Mouse (Mus musculus) lung, adult 2 months (tissue): ENCODE measurements around the gene Tfap2b.

Source experiments
- CTCF ChIP-seq: fragments of 200-500 bp; IDR thresholded peaks from 2 replicates; pipeline ENCODE4 v1.5.1; 2011; ENCODE audit warnings: mild to moderate bottlenecking, low read length, control low read depth; ENCODE audit not compliant: insufficient read depth
- POLR2A ChIP-seq: fragments of 200-500 bp; IDR thresholded peaks from 2 replicates; pipeline ENCODE4 v1.6.1; 2011; ENCODE audit warnings: low read depth, mild to moderate bottlenecking, control low read depth, low read length, borderline replicate concordance; ENCODE audit errors: extremely low read depth

DNA sequence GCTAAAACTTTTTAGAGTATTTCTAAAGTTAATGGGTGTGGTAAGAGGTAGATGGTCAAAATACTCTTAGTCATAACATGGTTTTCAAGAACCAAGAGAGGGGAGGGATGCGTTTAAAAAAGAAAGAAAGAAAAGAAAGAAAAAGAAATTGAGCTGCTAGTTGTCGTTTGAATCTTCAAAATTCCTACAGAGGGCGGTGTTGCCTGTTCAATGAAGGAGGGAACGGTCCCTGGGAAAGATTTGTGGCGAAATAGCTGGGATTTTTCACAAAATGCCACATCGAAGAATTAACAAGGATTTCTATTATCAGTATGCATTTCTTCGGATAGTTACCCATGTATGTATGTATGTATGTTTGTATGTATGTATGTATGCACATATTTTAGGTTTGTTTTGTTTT, 2.5 kb upstream of the Tfap2b start:
- TF ChIP-seq POLR2A (no peak), CTCF (no peak)
